Mouse (Mus musculus) embryo, embryonic 10 days (tissue): ENCODE measurements around the gene Creld2.

Experiments
- DNase-seq: peaks from one replicate; pipeline ENCODE4 v3.0.0-alpha.2; 2015; ENCODE audit warnings: low spot score

Creld2 gene

DNA sequence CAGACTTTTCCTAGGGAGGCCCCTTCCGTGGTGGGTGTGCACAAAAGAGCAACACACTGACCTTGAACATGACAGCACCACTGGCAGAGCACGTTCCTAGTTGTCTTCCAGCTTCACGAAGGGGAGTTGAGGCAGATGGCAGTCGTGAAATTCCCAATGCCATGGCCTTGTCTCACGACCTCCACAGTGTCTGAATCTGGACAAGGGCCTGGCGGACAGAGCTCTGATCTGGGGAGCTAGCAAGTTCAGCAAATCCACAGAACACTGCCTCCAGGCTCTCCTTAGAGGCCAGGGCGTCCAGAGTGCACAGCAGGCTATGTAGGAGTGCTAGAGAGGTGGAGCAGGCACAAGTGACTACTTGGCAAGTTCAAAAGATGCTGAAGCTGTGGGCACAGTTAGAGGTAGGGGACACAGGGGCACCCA, 47.5 kb downstream of the Creld2 start:
- DNase-seq = no peak

DNA sequence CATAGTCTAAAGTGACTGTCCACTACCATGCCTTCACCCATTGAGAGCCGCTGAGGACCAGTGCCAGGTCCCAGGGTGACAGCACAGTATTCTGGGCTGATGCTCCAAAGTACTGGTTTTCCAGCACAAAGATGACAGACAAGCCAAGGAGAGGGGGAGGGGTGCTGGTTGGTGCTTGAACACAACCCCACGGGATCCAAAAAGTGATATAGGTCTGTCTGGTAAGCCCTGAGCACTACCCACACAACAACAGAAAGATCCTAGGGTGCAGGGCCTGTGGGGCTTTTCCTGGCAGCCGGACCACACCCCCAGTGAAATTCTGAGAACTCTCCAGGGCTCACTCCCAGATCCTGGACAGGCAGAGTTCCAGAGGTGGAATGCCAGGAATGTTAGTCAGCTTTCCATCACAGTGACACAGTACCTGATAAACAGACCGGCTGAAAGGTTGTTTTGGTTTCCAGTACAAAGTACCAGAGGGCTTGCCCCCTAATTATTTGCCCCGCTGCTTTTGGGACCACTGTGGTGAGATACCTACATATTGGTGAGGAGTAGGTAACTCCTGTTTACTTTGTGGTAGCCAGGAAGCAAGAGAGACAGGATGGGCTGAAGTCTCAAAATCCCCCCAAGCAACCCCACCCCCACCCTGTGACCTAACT, 48.0 kb downstream of the Creld2 start:
- DNase-seq = peak; percentile 62

DNA sequence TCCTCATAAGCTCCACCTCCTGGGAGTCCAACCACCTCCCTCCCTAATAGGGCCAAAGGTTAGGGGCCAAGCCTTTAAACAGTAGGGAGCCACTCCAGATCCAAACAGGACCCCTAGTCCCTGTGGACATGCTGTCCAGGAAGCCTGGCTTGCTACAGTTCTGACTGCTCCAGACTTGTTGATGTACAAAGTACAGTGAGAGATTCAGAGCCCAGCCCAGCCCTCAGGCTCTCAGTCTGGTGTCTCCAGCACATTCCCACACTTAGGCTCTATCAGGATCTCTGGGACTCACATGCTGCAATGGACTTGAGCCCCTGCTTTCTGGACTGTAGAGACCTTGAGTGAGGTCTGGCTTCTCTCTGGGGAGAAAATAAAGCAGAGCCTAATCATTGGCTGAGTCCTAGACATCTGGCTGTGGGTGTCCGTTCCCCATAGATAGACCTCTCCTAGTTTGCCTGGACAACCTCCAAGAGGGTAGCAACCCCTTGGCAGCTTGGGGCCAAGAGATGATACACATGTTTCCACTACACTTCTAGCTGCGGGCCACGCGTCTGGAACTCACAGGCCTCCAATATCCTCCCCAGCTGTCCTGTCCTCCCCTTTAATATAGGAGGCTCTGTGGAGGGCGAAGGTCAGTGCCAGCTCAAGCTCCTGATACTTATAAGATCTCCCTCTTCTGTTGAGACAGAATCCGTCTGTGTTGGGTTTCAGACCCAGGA, 48.7 kb downstream of the Creld2 start:
- peak; percentile 68 for DNase-seq

DNA sequence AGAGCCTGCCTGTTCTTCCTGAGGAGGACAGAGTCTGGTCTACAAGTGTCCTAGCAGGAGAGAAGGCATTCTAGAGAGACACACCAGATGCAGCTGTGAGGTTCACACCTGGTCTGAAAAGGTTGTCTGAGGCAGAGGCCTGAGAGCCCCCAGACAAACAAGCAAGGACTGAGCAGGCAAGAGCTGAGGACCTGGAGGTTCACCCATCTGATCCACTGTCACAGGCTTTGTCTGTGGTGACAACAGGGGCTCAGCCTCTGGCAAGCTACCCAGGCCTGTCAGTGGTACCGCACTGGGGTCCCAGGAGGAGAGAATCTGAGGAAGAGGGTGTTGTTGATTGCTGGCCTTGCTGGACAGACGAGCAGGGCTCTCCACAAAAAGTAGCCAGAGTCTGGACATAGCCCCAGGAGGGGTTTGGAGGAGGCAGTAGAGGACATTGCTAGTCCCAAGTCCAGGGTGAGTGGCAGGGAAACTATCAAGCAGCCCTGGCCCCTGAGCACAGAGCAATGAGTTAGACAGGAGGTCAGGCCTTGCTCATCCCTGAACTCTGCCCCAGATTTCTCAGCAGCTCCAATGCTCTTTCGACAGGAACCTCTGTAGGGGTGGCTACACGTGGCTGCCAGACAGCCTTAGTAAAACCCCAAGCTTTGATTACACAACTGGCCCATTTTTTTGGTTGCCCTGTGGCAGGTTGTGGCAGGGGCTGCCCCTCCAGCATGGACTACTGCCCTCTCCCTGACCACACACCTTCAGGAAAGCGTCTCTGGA, 51.2 kb downstream of the Creld2 start:
- DNase-seq = no peak

- no peak for DNase-seq
These were observed 54.6 kb downstream of the Creld2 start for GRCm38 (mm10) chr15:88874061-88874460.

GRCm38 (mm10) chr15:88874477-88874876, 55.0 kb downstream of the Creld2 start:
- no peak for DNase-seq

DNA sequence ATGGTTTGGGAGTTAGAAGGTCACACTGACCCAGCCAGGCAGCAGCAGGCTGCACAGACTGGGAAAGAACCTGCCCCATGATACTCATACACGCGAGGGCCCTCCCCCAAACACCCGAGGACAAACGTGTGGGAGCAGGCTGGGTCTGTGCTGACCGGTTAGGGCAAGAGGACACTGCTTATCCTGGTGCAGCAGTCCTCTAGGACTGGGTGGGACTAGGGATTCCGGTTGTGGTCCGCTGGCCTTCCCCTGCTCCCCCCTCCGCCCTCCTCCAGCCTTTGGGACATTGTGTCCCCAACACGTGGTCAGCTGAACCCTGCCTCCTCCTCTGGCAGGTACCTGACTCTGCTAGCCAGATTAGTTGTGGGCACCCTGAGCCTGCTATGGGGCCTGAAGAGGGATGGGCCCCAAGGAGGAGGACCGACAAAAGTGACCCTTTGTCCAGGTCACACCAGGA, 56.2 kb downstream of the Creld2 start:
- no peak for DNase-seq
